Mouse (Mus musculus): ENCODE results near the gene Pcolce.
"Not testable (repeated sequence)": the region's sequence is repeated elsewhere in the genome, so short reads cannot be mapped to it uniquely, and the experiment has no call there.

Gene Pcolce

DNA sequence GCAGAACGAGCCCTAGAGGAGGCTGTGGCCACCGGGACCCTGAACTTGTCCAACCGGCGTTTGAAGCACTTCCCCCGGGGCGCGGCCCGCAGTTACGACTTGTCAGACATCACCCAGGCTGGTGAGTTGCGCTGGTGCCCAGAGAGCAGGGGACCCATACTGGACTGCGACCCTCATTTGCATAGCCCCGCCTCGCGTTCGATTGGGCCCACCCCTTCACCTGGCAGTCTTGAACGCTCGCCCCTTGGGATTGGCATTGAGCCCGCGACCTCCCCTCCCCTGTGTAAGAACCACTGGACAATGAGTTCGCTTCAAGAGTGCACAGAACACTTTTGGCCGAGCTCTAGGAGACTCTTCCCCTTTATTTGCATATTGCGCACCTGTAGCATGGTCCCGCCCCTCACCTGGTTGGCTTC lies 15.7 kb upstream of the Pcolce start:
- DNase-seq: peak; percentile 86

DNA sequence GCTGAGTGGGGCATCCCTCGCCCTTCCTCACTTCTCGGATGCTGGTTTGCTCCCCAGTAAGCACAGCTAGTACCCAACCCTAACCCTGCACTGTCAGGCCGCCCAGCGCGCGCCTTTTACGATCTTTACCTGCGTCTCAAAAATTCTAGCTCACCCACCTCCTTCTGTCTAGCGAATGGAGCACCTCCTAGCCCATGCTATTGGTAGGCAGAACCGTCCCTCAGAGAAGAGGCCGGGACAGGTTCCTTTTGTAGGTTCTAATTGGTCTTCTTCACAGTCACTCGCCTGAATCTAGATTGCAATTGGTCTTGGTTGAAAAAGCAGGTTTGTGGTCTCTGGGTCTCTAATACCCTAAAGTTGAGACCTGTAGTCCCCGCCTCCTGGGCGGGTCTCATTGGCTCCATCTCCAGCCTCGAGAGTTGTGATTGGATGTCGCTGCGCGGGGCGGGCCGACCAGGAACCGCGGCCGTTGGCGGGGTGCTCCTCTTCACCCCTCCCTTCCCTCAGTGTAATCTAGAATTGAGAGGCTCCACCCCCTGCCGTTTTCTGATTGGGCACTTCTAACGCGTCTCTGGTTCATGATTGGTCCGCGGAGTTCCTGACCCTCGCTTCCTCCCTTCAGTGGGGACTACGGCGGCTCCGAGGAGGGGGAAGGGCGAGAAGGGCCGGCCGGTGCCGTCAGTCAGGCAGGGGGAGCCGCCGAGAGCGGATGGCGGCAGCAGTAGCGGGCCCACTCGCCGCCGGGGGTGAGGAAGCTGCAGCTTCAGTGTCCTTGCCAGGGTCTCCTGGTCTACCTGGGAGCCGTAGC lies 15.1 kb upstream of the Pcolce start, which contains the start of the genes Fbxo24, Lrch4 and Gm20605:
Fbxo24 (minus strand) TSS at position 505 of the 808 bp plus-strand sequence.
Lrch4 (plus strand) TSS at position 624 of the 808 bp plus-strand sequence.
Gm20605 (plus strand) TSS at position 678 of the 808 bp plus-strand sequence.
- peak; percentile 100 for DNase-seq

GRCm38 (mm10) chr5:137627991-137628390 lies 14.4 kb upstream of the Pcolce start:
- DNase-seq: peak; percentile 53

DNA sequence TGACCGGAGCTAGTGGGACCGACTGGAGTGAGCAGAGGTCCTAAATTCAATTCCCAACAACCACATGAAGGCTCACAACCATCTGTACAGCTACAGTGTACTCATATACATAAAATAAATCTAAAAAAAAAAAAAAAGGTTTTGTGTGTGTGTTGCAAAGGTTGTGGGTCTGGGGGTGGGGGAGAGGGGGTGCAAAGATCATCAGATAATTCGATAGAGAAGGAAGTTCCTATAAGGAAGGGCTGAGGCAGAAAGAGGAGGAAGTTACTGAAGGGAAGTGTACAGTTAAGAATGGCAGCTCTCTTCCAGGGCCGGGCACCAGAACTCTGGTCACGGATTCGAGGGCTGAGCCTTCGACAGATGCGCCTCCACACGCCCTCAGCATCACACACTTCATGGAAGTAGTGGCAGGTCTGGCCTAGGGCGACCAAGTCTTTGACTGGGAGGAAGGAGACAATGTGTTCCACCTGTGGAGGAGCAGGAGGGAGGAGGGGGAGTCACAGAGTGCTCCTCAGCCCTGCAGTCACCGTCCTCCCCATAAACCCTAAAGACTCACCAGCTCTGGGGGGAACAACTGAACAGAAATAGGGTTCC lies 10.4 kb upstream of the Pcolce start:
- DNase-seq: no peak

- no peak for DNase-seq
These were observed 1.8 kb upstream of the Pcolce start for GRCm38 (mm10) chr5:137615347-137615746.

GRCm38 (mm10) chr5:137614921-137615320 lies 1.3 kb upstream of the Pcolce start:
- DNase-seq: not testable (repeated sequence)

GRCm38 (mm10) chr5:137613076-137613475 lies 508 bp downstream of the Pcolce start:
- no peak for DNase-seq

GRCm38 (mm10) chr5:137611245-137611602 lies 2.4 kb downstream of the Pcolce start:
- DNase-seq: peak; percentile 36

GRCm38 (mm10) chr5:137610548-137611244 lies 2.9 kb downstream of the Pcolce start:
- peak; percentile 72 for DNase-seq

GRCm38 (mm10) chr5:137610056-137610455 lies 3.5 kb downstream of the Pcolce start:
- no peak for DNase-seq

GRCm38 (mm10) chr5:137609292-137609691 lies 4.3 kb downstream of the Pcolce start:
- DNase-seq: no peak

DNA sequence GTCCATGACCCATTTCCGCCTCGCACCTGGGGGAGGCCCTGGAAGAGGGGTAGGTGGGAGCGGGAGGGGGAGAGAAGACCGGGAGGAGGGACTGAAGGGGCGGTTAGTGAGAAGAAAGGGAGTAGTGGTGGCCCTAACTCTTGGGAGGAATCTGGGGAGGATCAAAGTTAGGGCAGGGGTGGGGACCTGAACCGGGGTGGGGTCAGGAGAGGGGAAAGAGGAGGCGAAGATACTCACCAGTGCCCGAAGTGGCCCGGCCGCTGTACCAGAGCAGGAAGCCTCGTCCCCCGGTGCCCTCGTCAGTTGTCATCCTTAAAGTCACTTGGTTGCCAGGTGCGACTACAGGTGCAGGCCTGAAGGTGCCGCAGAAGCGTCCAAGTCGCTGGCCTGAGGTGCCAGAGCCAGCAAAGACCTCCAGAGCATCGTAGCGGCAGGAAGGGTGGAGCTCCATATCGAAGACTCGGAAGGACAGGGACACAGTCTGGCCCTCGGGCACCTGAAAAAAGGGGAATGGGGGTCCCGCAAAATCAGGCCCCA lies 4.9 kb downstream of the Pcolce start:
- no peak for DNase-seq

DNA sequence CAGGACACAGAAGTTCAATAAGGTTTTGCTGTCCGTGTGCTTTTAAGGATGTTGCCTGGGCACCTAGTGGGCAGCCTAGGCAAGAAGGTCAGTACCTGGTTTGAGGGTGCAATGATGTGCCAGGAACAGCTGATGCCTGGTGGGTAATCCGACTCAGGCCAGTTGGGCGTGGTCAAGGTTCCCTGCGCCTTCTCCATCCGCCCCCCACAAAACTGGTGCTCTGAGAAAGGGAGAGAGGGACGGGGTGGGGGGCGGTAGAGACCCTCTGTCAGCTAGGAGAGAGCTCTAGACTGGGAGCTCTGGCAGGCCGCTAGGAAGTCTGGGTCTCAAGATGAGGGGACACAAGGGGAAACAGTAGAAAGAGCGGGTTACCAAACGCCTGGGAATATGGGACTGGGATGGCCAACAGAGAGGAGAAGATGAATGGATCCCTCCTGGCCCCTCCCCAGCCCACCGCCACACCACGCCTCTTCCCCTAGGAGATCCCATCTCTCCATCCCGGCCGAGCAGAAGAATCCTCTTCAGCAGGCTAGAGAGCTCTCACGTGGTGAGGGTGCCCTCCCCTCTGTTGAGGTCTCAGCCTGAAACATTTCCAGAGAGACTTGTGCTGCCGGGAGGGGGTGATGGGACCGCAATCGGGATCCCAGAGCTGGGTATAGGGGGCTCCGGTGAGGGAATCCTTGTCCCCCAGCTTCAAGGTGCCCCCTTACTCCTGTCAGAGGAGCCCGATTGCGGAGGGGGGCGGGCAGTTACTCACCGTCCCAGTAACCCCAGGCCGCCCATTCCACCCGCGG lies 5.5 kb downstream of the Pcolce start:
- DNase-seq: no peak

DNA sequence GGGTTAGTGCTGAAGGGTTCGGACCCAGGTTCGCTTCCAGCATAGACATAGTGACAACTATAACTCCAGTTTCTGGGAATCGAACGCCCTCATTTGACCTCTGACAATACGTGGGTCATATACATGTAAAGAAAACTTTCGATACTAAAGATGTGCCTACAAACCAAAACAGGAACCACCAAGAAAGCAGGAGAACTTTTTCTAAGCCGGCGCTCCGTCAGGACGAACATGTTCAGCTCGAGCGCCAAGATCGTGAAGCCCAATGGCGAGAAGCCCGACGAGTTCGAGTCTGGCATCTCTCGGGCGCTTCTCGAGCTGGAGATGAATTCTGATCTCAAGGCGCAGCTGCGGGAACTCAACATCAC lies 12.2 kb downstream of the Pcolce start:
- peak; percentile 33 for DNase-seq

DNA sequence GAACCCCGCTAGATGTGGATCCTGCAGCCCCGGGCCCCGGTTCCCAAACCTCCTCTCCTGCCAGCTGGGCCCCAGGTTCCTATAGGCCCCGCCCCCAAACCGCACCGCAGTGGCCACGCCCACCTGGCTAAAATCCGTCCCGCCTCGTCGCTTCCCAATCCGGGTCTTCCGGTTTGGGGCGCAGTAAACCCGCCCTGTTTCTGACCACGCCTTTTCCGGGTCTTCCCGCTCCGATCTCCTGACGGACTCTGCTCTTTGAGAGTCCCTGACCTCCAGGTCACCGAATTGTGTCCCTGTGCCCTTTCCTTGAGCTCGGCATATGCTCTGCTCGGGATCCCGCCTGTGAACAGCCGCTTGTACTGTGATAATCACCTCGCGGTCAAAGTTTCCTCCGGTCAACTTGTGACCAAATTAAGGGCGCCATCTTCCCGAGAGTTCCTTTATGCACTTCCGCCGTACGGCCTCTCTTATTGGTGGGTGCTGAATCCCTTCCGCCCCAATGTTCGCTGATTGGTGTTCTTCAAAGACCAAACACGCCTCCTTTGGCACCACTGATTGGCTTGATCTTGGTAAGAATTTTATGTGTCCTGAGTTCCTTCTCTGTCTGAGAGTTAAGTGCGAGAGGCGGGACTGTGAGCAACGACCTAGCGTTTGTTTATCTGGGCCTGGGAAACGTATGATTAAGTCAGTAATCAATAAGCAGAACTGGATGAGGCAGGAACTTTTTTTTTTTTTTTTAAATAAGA lies 12.8 kb downstream of the Pcolce start, which contains the start of gene Mospd3:
Mospd3 (minus strand) TSS at position 440 of the 746 bp plus-strand sequence.
- peak; percentile 99 for DNase-seq

DNA sequence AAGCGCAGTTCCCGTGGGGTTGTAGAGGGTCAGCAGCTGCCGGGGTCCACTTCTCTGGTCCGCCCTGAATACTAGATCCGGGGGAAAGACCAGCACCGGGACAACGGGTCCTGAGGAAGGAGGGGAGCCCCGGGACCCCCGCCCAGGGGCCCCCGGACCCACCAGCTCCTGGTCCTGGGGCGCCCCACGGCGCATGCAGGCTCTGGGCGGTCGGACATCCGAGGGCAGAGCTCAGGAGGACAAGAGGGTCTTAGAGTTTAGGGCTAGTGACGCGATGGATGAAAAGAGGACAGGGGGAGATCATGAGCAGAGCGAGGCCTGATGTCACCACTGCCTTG lies 13.3 kb downstream of the Pcolce start:
- no peak for DNase-seq

DNA sequence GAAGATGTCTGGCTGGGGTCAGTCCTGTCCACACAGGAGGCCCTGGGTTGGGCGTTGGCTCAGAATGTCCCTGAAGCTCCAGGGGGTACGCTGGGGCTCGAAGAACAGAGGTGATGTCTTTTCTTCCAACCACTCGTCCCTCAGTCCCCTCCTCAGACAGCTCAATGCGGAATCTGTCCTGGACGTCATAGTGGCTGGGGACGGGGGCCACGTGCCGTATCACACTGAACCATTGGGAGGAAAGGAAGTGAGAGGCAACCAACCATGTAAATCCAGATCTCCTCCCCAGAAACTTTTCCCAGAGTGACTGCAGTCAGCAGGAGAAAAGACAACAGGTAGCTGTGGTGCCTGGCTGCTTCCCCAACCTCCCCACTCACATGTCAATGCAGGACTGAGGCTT lies 14.0 kb downstream of the Pcolce start:
- no peak for DNase-seq

- no peak for DNase-seq
These were observed 15.3 kb downstream of the Pcolce start for GRCm38 (mm10) chr5:137598100-137598826.

DNA sequence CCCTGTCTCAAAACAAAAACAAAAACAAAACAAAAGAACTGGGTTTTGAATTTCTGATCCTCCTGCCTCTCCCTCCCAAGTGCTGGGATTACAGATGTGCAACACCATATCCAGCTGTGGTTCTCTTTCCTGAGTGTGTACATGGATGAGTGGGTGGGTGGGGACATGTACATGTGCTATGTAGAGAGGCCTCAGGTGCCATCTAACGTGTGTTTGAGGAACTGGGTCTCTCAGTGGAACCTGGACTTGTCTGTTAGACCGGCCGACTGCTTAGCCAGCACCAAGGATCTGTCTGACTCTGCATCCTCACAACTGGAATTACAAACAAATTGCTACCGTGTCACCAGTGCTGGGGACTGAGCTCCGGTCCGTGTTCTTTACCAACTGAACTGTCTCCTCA lies 16.0 kb downstream of the Pcolce start:
- DNase-seq: no peak

DNA sequence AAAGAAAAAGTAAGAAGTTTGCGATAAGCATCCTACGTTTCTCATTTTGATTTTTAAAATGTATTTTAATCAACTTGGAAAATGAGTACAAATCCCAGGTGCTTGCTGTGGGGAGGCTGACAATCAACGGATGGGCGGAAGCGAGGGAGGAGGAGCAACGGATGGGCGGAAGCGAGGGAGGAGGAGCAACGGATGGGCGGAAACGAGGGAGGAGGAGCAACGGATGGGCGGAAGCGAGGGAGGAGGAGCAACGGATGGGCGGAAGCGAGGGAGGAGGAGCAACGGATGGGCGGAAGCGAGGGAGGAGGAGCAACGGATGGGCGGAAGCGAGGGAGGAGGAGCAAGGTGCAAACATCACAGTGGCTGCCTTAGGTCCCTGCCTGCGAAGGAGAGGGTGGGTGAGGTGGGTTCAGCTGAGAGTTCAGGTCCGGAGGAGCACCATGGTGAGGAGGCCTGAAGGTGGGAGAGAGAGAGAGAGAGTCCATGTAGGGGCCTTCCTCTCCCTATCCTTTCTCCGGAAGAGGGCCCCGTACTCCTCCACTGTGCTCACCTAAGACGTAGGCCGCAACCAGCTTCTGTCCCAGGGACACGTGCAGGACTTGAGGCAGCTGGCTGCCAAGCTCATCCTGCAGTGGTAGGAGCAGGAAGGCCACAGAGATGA lies 16.9 kb downstream of the Pcolce start:
- no peak for DNase-seq

- no peak for DNase-seq
These were observed 17.7 kb downstream of the Pcolce start for GRCm38 (mm10) chr5:137595921-137596320.
